Mouse (Mus musculus) T-helper 17 cell (primary cell): ENCODE results near the gene Fxyd6.

Source experiments
- in situ Hi-C, 2 experiments: fragments of 300-600 bp; cut with MboI, MseI; formaldehyde crosslinking; loops; 1 replicate in 1 of 2; 2 replicates in 1 of 2; pipeline ENCODE4 v1.15.1; 2025; ENCODE audit warnings: high pct_unique_total_duplicates in 2 of 2

The Fxyd6 gene

DNA sequence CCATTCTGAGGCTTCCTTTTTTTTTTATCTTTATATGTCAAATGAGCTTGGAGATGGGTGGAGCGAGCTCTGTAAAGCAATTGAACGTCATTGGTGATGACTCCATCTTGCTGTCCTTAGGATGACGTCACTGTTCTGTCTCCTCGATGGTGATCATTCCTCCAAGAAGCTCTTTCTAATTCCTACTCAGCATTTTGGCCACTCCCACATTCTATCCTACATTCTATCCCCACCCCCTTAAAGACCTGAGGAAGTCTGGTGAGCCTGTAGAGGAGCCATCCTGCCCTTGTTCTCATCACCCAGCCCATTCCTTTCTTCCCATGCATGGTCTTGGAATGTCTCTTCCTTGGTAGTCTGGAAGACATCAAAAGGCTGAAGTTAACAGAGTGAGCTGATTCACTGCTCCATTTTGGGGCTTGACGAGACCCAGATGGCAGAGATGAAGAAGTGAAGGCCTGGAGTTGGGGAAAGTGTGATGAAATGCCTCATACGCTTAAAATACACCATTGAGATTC lies 5.1 kb downstream of the Fxyd6 start:
- in situ Hi-C loops, result loop anchor here in 1 of 2 experiments (25.0 kb wide), 1 partner anchor 1612 kb away; the partner anchor contains the start of gene Gm4791

- in situ Hi-C loops, result no loop called here
These were observed 6.4 kb downstream of the Fxyd6 start for GRCm38 (mm10) chr9:45376427-45376826.

DNA sequence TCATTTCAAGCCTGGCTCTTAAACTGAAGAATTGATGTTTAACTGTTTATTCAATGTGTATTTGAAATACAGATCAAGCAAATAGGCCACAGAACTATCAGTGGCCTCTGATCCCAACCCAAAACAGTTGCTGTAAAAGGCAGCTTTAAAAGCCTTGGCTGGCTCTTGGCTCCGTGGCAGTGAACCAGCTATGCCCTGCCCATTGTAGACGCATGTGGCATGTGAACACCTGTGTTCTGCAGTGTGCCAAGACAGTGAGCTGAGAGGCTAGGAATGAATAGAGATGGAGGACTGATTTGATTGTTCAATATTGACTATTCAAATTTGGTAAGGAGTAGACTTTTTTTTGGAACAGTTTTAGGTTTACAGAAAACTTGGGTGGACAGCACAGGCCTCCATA lies 6.9 kb downstream of the Fxyd6 start:
- in situ Hi-C loops, result no loop called here

- in situ Hi-C loops, result loop anchor here in 1 of 2 experiments (5.0 kb wide), 1 partner anchor 233 kb away; no protein-coding TSS in a partner anchor
These were observed 10.6 kb downstream of the Fxyd6 start for GRCm38 (mm10) chr9:45380411-45381251.

GRCm38 (mm10) chr9:45382336-45382735 lies 12.4 kb downstream of the Fxyd6 start:
- in situ Hi-C loops, result loop anchor here in 1 of 2 experiments (5.0 kb wide), 1 partner anchor 235 kb away; no protein-coding TSS in a partner anchor

- in situ Hi-C loops, result loop anchor here in 1 of 2 experiments (5.0 kb wide), 1 partner anchor 236 kb away; no protein-coding TSS in a partner anchor
These were observed 12.8 kb downstream of the Fxyd6 start for GRCm38 (mm10) chr9:45382834-45383233.

GRCm38 (mm10) chr9:45383883-45384282 lies 13.9 kb downstream of the Fxyd6 start:
- in situ Hi-C loops, result loop anchor here in 1 of 2 experiments (5.0 kb wide), 1 partner anchor 237 kb away; no protein-coding TSS in a partner anchor

- in situ Hi-C loops, result no loop called here
These were observed 16.7 kb downstream of the Fxyd6 start for GRCm38 (mm10) chr9:45386698-45387097.

DNA sequence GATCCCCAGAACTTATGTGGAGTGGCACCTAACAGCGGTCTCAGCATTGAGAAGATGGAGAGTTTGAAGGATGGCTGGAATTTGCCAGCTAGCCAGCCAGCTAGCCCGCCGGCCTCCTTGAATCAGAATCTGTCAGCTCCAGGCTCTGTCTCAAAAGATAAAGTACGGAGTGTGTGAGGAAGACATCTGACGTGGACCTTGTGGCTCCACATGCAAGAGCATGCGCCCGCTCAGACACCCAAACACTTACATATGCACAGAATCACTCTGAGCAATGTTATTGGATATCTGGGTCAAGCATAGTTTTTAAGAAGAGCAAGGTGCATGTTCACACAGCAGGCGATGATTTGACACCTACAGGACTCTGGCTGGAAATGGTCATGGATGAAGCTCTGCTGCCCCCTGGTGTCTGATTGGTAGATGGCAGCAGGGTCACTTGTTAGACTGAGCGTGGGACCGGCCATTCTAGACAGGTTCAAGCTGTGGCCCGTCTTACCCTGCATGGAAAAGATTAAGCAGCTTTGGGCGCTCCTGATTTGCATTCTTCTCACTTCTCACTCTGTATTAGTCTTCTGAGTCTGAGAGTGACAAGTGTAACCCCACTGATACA lies 18.5 kb downstream of the Fxyd6 start:
- in situ Hi-C loops, result no loop called here

GRCm38 (mm10) chr9:45389596-45389995 lies 19.6 kb downstream of the Fxyd6 start:
- in situ Hi-C loops, result no loop called here

DNA sequence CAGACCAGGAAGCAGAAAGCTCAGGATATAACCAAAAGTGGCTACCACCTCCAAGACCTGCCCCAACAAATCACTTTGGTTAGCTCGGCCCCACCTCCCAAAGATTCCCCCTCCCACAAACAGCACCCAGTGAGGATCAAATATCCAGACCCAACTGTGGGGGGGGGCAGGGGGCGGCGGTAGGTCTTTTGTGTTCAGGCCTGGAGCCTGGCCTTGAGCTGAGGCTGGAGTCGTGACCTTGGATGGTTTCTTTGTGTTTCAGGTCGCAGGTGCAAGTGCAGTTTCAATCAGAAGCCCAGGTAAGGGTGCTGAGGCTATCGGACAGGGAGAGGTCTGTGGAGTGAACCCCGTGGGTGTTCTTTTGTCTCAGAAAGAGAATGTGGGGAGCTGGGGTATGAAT lies 21.3 kb downstream of the Fxyd6 start:
- in situ Hi-C loops, result loop anchor here (5.0 to 10.0 kb wide), 3 partner anchors 89 to 366 kb away; no protein-coding TSS in a partner anchor

- in situ Hi-C loops, result loop anchor here in 1 of 2 experiments (10.0 kb wide), 1 partner anchor 370 kb away; no protein-coding TSS in a partner anchor
These were observed 25.2 kb downstream of the Fxyd6 start for GRCm38 (mm10) chr9:45395218-45395617.

GRCm38 (mm10) chr9:45395796-45396195 lies 25.8 kb downstream of the Fxyd6 start:
- in situ Hi-C loops, result loop anchor here in 1 of 2 experiments (10.0 kb wide), 1 partner anchor 371 kb away; no protein-coding TSS in a partner anchor

- in situ Hi-C loops, result loop anchor here in 1 of 2 experiments (10.0 kb wide), 1 partner anchor 374 kb away; no protein-coding TSS in a partner anchor
These were observed 28.4 kb downstream of the Fxyd6 start for GRCm38 (mm10) chr9:45398336-45398735.

DNA sequence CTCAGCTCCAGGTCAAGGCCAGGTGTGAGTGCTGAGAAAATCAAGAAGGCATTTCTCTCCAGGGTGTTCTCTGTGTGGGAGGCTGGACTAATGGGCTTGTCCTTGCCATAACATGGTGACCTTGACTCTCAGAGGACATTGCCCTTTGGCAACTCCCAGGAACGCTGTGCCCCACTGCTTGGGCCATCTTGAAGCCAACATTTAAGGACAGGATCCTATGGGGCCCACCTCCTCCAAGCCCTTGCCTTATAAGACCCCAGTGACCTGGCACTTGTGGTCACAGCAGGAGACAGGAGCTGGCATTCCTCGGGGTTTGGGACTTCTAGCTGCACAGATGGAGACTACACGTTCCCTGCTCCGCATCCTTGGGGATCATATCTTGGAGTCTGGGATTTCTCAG lies 29.4 kb downstream of the Fxyd6 start, which contains the start of gene Fxyd2:
Gene Fxyd2 (plus strand): TSS at position 236 of the 400 bp plus-strand sequence.
- in situ Hi-C loops, result loop anchor here in 1 of 2 experiments (10.0 kb wide), 1 partner anchor 375 kb away; no protein-coding TSS in a partner anchor

- in situ Hi-C loops, result loop anchor here in 1 of 2 experiments (10.0 kb wide), 1 partner anchor 367 kb away; the partner anchor contains the start of gene Mpzl2
These were observed 31.9 kb downstream of the Fxyd6 start for GRCm38 (mm10) chr9:45401851-45402250.

DNA sequence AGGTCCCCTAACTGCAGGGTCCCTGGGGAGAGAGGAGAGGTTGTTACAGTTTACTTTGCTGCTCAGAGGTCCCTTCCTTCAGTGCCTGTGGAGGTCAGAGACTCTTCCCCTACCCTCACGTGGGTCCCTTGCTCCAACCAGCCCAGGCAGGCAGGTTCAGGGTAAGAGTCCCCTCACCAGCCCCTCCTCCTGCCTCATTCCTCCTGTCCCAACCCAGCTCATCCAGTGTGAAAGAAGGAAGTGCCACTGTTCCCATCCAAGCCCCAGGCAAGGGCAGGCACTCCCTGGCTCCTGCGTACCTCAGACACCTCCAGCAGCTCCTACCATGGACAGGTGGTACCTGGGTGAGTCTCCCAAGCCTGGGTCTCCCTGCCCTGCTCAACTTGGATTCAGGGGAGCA lies 33.0 kb downstream of the Fxyd6 start:
- in situ Hi-C loops, result loop anchor here in 1 of 2 experiments (10.0 kb wide), 1 partner anchor 368 kb away; the partner anchor contains the start of gene Mpzl2

DNA sequence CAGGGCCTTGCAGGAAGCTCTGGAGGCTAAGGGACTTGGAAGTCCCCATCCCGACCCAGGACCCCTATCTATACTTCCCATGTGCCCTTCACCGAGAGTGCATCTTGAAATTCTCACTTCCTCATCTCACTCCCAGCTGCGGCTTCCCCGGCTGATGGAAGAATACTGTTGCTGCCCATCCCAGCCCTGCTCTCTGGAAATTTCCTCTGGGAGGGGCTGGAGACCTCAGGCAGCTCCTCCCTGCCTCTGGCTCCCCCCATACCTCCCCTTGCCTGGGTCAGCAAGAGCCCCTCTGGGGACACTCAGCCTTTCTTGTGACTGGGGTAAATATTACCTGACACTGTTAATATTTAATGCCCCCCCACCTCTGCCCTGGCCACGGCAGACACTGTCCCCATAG lies 35.7 kb downstream of the Fxyd6 start:
- in situ Hi-C loops, result loop anchor here in 1 of 2 experiments (10.0 kb wide), 1 partner anchor 371 kb away; the partner anchor contains the start of gene Mpzl2

- in situ Hi-C loops, result loop anchor here in 1 of 2 experiments (10.0 kb wide), 1 partner anchor 372 kb away; the partner anchor contains the start of gene Mpzl2
These were observed 36.8 kb downstream of the Fxyd6 start for GRCm38 (mm10) chr9:45406808-45407207.

- in situ Hi-C loops, result loop anchor here in 1 of 2 experiments (10.0 kb wide), 1 partner anchor 373 kb away; the partner anchor contains the start of gene Mpzl2
These were observed 38.0 kb downstream of the Fxyd6 start for GRCm38 (mm10) chr9:45407706-45408675.
